Mouse (Mus musculus) telencephalon, adult 2 months (tissue): ENCODE data around the gene Fam47e.

Experiments
- DNase-seq: peaks from one replicate; pipeline ENCODE4 v3.0.0-alpha.2; 2011; ENCODE audit warnings: low read depth, low spot score

Gene Fam47e

GRCm38 (mm10) chr5:92602691-92603690, 48.1 kb downstream of the Fam47e start, which contains the start of gene Stbd1:
Stbd1 (plus strand) TSS chr5:92603041.
- no peak for DNase-seq

DNA sequence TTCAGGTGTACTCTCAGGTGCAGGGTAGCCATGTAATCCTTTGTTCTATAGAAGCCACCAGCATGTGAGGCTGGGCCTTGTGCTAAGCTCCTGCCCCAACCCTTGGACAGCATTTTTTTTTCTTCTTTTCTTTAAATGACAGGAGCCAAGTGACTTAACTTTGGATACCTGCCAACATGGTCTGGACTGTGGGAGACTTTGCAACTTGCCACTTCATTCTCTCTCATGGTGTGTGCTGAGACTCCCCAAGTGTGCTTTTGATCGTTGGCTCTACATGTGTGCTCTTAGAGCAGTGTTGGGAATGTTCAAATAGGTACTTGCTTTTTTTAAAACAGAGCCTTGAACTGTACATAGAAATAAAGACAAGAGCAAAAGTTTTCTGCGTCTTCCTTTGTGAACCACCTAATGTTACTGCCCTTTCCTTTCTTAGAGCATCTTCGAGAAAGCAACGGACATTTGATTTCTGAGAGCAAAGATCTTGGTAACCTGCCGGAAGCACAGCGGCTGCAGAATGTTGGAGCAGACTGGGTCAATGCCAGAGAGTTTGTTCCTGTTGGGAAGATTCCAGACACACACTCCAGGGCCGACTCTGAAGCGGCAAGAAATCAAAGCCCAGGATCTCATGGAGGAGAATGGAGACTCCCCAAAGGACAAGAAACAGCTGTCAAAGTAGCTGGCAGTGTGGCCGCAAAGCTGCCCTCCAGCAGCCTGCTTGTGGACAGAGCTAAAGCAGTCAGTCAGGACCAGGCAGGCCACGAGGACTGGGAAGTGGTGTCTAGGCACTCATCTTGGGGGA, 49.8 kb downstream of the Fam47e start:
- DNase-seq, result no peak

DNA sequence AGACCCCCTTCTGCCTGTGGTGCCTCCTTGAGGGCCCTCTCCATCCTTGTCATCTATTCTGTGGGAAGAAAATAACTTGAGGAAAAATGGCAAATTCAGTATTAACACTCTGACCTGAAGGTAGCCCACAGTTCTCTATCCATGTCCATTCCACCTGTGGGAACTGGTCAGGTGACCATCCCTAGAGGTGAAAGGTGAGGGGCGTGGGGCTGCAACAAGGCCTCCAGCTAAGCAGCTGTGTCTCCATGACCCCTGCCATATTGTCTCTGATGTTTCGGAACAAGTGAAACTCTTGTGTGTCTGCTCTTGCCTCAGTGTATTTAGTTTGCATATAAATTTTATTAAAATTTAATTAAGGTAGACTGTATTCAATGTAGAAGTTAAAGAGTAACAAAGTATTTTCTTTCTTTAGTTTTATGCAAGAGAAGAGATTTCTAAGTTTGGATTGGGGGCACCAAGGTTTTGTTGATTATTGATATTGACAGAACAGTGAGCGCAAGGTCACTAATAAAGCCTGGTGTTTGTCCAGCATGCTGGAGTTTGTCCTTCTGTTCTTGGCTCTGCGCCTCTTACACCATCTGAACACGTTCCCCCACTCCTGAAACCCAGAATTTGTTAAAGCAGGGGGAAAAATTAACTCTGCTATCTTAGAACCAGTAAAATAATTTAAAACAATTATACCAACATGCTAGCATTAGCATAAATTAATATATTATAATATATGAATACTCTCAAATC, 52.8 kb downstream of the Fam47e start:
- no peak for DNase-seq

GRCm38 (mm10) chr5:92612756-92613155, 57.9 kb downstream of the Fam47e start:
- no peak for DNase-seq

DNA sequence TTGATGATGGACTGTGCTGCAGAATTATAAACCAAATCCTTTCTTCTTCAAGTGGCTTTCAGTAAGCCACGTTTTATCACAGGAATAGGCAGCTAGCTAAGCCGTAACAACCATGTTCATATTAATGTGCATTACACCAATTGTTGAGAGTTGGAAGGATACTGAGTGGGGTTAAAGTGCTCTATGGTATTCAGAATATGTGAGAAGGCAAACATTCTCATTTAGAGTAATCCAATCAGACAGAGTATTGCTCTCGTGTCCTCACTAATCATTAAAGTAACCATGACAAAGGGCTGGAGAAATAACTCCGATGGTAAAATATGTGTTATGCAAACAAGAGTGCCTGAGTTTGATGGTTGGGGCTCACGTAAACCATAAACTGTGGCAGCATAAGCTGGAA, 67.0 kb downstream of the Fam47e start:
- DNase-seq, result no peak

DNA sequence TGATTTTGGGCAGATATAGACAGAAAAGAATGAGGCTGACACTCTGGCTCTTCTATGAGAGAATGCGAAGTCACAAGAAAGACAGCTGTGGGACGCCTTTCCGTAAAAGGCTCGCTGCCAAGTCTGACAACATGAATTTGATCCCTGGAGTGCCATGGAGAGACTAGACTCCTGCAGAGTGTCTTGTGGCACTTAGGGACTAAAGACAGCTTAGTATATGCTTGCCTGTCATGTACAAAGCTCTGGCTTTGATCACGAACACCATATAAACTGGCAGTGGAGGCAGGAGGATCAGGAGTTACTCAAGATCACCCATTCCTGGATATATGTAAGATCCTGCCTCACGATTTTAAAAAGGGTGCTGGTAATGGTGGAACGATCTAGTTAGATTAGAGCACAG, 73.0 kb downstream of the Fam47e start:
- no peak for DNase-seq

GRCm38 (mm10) chr5:92633526-92633925, 78.7 kb downstream of the Fam47e start:
- no peak for DNase-seq

DNA sequence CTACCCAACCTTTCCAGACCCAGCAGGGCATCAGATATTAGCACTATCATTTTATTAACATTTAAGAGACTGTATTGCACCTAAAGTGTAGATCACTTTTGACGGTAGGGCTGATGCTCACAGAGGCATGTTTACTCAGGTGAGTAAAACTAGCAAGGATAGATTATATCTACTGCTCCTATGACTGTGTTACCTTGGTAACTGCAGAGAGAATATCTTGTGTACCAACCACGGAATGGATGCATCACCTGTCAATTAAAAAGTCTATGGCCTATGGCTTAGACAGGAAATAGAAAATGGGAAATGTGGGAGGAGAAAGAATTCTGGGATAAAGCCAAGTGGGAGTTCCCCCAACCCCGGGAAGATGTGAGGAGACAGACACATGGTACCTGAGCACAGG, 80.0 kb downstream of the Fam47e start:
- no peak for DNase-seq

DNA sequence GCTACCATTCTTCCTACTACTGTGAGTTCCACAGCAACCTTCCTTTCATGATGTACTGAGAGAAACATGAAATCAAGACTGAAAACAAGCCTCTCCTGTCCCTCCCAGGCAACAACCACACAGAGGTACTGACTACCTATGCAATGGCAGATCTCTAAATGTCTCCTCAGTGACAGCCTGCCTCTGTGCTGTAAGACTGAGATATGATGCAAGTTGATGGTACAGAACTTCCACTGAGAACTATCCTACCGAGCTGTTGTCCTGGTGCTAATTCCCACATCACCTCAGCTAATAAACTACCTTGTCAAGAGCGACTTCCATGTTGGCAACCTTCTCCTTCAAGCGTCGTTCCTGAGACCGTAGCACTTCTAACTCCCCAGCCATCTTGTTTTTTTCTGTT, 81.0 kb downstream of the Fam47e start:
- DNase-seq, result no peak

GRCm38 (mm10) chr5:92640861-92641260, 86.0 kb downstream of the Fam47e start:
- DNase-seq, result no peak
